Mouse (Mus musculus) myocyte (in vitro differentiated cells): Measurements from ENCODE around the gene Tspan5. TPM values are rescaled to one million over a fixed set of nuclear protein-coding genes. Genes with fewer than 3 reads are reported as not detected.

ENCODE experiments used
- H3K27me3 ChIP-seq: one replicate; pipeline ENCODE4 v1.6.1; 2011; ENCODE audit not compliant: control insufficient read depth, insufficient read depth, insufficient read length
- H3K36me3 ChIP-seq: one replicate; pipeline ENCODE4 v1.6.1; 2011; ENCODE audit not compliant: control insufficient read depth, insufficient read depth
- H3K4me2 ChIP-seq: one replicate; pipeline ENCODE4 v1.6.1; 2011; ENCODE audit warnings: low read depth, control low read depth
- H3K4me3 ChIP-seq: one replicate; pipeline ENCODE4 v1.5.1; 2011; ENCODE audit warnings: mild to moderate bottlenecking, control low read depth, moderate library complexity
- H3K79me2 ChIP-seq: one replicate; pipeline ENCODE4 v1.6.1; 2011; ENCODE audit not compliant: control insufficient read depth, insufficient read depth
- H3ac ChIP-seq: one replicate; pipeline ENCODE4 v1.6.1; 2011; ENCODE audit not compliant: control insufficient read depth, insufficient read length
- CEBPB ChIP-seq: IDR thresholded peaks from 2 replicates; pipeline ENCODE4 v1.6.1; 2011; ENCODE audit warnings: mild to moderate bottlenecking, moderate library complexity; ENCODE audit not compliant: poor library complexity, insufficient read depth, severe bottlenecking
- E2F4 ChIP-seq: IDR thresholded peaks from one replicate; pipeline ENCODE4 v1.6.1; 2011; ENCODE audit warnings: mild to moderate bottlenecking, control low read depth, moderate library complexity; ENCODE audit not compliant: insufficient read depth
- MAX ChIP-seq: IDR thresholded peaks from one replicate; pipeline ENCODE4 v1.6.1; 2011; ENCODE audit warnings: low read depth, mild to moderate bottlenecking, control low read depth
- MYOD1 ChIP-seq, 3 experiments: IDR thresholded peaks; one replicate each; pipeline ENCODE4 v1.6.1; 2011; ENCODE audit warnings: control low read depth in 2 of 3, low read depth in 2 of 3, mild to moderate bottlenecking in 2 of 3, moderate library complexity in 1 of 3; ENCODE audit not compliant: insufficient read length in 2 of 3, control insufficient read depth in 1 of 3
- MYOG ChIP-seq, 3 experiments: IDR thresholded peaks; one replicate each; pipeline ENCODE4 v1.6.1; 2011; ENCODE audit warnings: control low read depth in 2 of 3, low read depth in 2 of 3, mild to moderate bottlenecking in 2 of 3; ENCODE audit not compliant: insufficient read length in 2 of 3, control insufficient read depth in 1 of 3, insufficient read depth in 1 of 3
- POLR2A ChIP-seq: IDR thresholded peaks from one replicate; pipeline ENCODE4 v1.6.1; 2011; ENCODE audit warnings: low read depth, mild to moderate bottlenecking, control low read depth, moderate library complexity; ENCODE audit not compliant: insufficient read length
- POLR2AphosphoS2 ChIP-seq: IDR thresholded peaks from one replicate; pipeline ENCODE4 v1.6.1; 2011; ENCODE audit warnings: low read depth, control low read depth; ENCODE audit not compliant: insufficient read length
- REST ChIP-seq: IDR thresholded peaks from one replicate; pipeline ENCODE4 v1.6.1; 2011; ENCODE audit warnings: mild to moderate bottlenecking, control low read depth, moderate library complexity; ENCODE audit not compliant: insufficient read depth, insufficient read length
- SRF ChIP-seq: IDR thresholded peaks from one replicate; pipeline ENCODE4 v1.6.1; 2011; ENCODE audit warnings: low read depth; ENCODE audit not compliant: control insufficient read depth, insufficient read length
- TCF12 ChIP-seq: IDR thresholded peaks from one replicate; pipeline ENCODE4 v1.6.1; 2011; ENCODE audit warnings: mild to moderate bottlenecking, control low read depth; ENCODE audit not compliant: poor library complexity, insufficient read depth, severe bottlenecking
- TCF3 ChIP-seq: IDR thresholded peaks from one replicate; pipeline ENCODE4 v1.6.1; 2011; ENCODE audit warnings: low read depth, control low read depth; ENCODE audit not compliant: insufficient read length
- USF1 ChIP-seq: IDR thresholded peaks from one replicate; pipeline ENCODE4 v1.6.1; 2011; ENCODE audit warnings: low read depth, mild to moderate bottlenecking, control low read depth, moderate library complexity
- polyA plus RNA-seq: library from polyadenylated mRNA; unstranded; fragments of >200 nt; fragmentation: generic; extraction: Trizol; gene quantifications from one replicate; pipeline ENCODE4 v1.2.1, GENCODE M21; 2012; ENCODE audit warnings: missing spikeins

The Tspan5 gene
- polyA plus RNA-seq, 1 experiment, result 16.9 TPM

- H3K79me2 ChIP-seq, result peaks cover 8% of the 10 kb centered on the region
- no peak for TF ChIP-seq MYOD1 (IDR thresholded peaks at IDR 0.05; ENCODE audit: control insufficient read depth in 1 of 3, insufficient read length in 2 of 3, low read depth in 2 of 3)
- no peak for TF ChIP-seq POLR2A
- TF ChIP-seq MYOG (IDR thresholded peaks at IDR 0.05; ENCODE audit: control insufficient read depth in 1 of 3, insufficient read depth in 1 of 3, insufficient read length in 2 of 3, low read depth in 2 of 3), result no peak
- no peak for TF ChIP-seq E2F4
- TF ChIP-seq USF1, result no peak
- no peak for TF ChIP-seq REST
- TF ChIP-seq TCF12, result no peak
- TF ChIP-seq MAX, result no peak
- TF ChIP-seq TCF3, result no peak
- TF ChIP-seq CEBPB, result no peak
- no peak for TF ChIP-seq POLR2AphosphoS2
- no peak for TF ChIP-seq SRF
- no peak overlapping the region for H3ac ChIP-seq
- no peak overlapping the region for H3K4me3 ChIP-seq
- no peak overlapping the region for H3K4me2 ChIP-seq
- no peaks in the 10 kb centered on the region for H3K36me3 ChIP-seq
- no peaks in the 10 kb centered on the region for H3K27me3 ChIP-seq
Measured at GRCm38 (mm10) chr3:138861032-138861431, 119.0 kb downstream of the Tspan5 start.

GRCm38 (mm10) chr3:138861589-138861988, 119.6 kb downstream of the Tspan5 start:
- H3K36me3 ChIP-seq, result no peaks in the 10 kb centered on the region
- H3ac ChIP-seq, result no peak overlapping the region
- H3K27me3 ChIP-seq, result no peaks in the 10 kb centered on the region
- no peak overlapping the region for H3K4me2 ChIP-seq
- H3K79me2 ChIP-seq, result peaks cover 6% of the 10 kb centered on the region
- H3K4me3 ChIP-seq, result no peak overlapping the region
- no peak for TF ChIP-seq CEBPB
- no peak for TF ChIP-seq REST
- TF ChIP-seq USF1, result no peak
- no peak for TF ChIP-seq E2F4
- TF ChIP-seq MYOD1 (IDR thresholded peaks at IDR 0.05; ENCODE audit: control insufficient read depth in 1 of 3, insufficient read length in 2 of 3, low read depth in 2 of 3), result no peak
- TF ChIP-seq POLR2A, result no peak
- TF ChIP-seq MAX, result no peak
- TF ChIP-seq TCF3, result no peak
- no peak for TF ChIP-seq TCF12
- TF ChIP-seq MYOG (IDR thresholded peaks at IDR 0.05; ENCODE audit: control insufficient read depth in 1 of 3, insufficient read depth in 1 of 3, insufficient read length in 2 of 3, low read depth in 2 of 3), result no peak
- no peak for TF ChIP-seq POLR2AphosphoS2
- TF ChIP-seq SRF, result no peak

GRCm38 (mm10) chr3:138864166-138864648, 122.2 kb downstream of the Tspan5 start:
- H3K27me3 ChIP-seq, result no peaks in the 10 kb centered on the region
- H3K4me3 ChIP-seq, result no peak overlapping the region
- no peaks in the 10 kb centered on the region for H3K36me3 ChIP-seq
- peaks cover 9% of the 10 kb centered on the region for H3K79me2 ChIP-seq
- TF ChIP-seq SRF (no peak), POLR2AphosphoS2 (no peak), MYOD1 (IDR thresholded peaks at IDR 0.05; ENCODE audit: control insufficient read depth in 1 of 3, insufficient read length in 2 of 3, low read depth in 2 of 3) (no peak), E2F4 (no peak), TCF3 (no peak), CEBPB (no peak), REST (no peak), TCF12 (no peak), MYOG (IDR thresholded peaks at IDR 0.05; ENCODE audit: control insufficient read depth in 1 of 3, insufficient read depth in 1 of 3, insufficient read length in 2 of 3, low read depth in 2 of 3) (no peak), MAX (no peak), USF1 (no peak), POLR2A (no peak)
- H3K4me2 ChIP-seq, result no peak overlapping the region
- no peak overlapping the region for H3ac ChIP-seq

GRCm38 (mm10) chr3:138865271-138865670, 123.3 kb downstream of the Tspan5 start:
- Histone ChIP-seq H3K79me2 (peaks cover 9% of the 10 kb centered on the region), H3K36me3 (no peaks in the 10 kb centered on the region), H3K4me3 (no peak overlapping the region), H3ac (no peak overlapping the region), H3K27me3 (no peaks in the 10 kb centered on the region), H3K4me2 (no peak overlapping the region)
- TF ChIP-seq MYOD1 (IDR thresholded peaks at IDR 0.05; ENCODE audit: control insufficient read depth in 1 of 3, insufficient read length in 2 of 3, low read depth in 2 of 3), result peak in 2 of 3 experiments; percentile 63
- no peak for TF ChIP-seq TCF12
- TF ChIP-seq MYOG (IDR thresholded peaks at IDR 0.05; ENCODE audit: control insufficient read depth in 1 of 3, insufficient read depth in 1 of 3, insufficient read length in 2 of 3, low read depth in 2 of 3), result peak in 1 of 3 experiments; percentile 32
